Mouse (Mus musculus) midbrain, postnatal 0 days (tissue): ENCODE measurements around the gene Syne1. TPM values are rescaled to one million over a fixed set of nuclear protein-coding genes. Genes with fewer than 3 reads are reported as not detected.

ENCODE experiments used
- ATAC-seq: fragments of 200-750 bp; cut with Nextera tagmentation; 2 replicates; pipeline ENCODE4 v1.8.0; 2017; ENCODE audit warnings: moderate number of reproducible peaks, mild to moderate bottlenecking, moderate TSS enrichment, moderate library complexity; ENCODE audit not compliant: low FRiP score
- DNase-seq: peaks from one replicate; pipeline ENCODE4 v3.0.0-alpha.2; 2015; ENCODE audit warnings: low spot score
- H3K27ac ChIP-seq: fragments of 300-500 bp; sonication (generic); 2 replicates; pipeline ENCODE4 v1.5.1; 2014; ENCODE audit warnings: low read depth, mild to moderate bottlenecking, low read length, mixed read lengths
- H3K27me3 ChIP-seq: fragments of 300-500 bp; sonication (generic); 2 replicates; pipeline ENCODE4 v1.6.1; 2014; ENCODE audit warnings: low read length, control low read depth, mixed read lengths; ENCODE audit not compliant: insufficient read depth
- H3K36me3 ChIP-seq: fragments of 300-500 bp; sonication (generic); 2 replicates; pipeline ENCODE4 v1.6.1; 2014; ENCODE audit warnings: low read length, control low read depth, mixed read lengths; ENCODE audit not compliant: insufficient read depth
- H3K4me1 ChIP-seq: fragments of 300-500 bp; sonication (generic); 2 replicates; pipeline ENCODE4 v1.6.1; 2014; ENCODE audit warnings: mild to moderate bottlenecking, control low read depth, antibody characterized with exemption, low read length, mixed read lengths; ENCODE audit not compliant: insufficient read depth
- H3K4me2 ChIP-seq: fragments of 300-500 bp; sonication (generic); 2 replicates; pipeline ENCODE4 v1.6.1; 2014; ENCODE audit warnings: low read depth, mild to moderate bottlenecking, low read length, mixed read lengths; ENCODE audit not compliant: poor library complexity, severe bottlenecking
- H3K4me3 ChIP-seq: fragments of 300-500 bp; sonication (generic); 2 replicates; pipeline ENCODE4 v1.5.1; 2014; ENCODE audit warnings: low read depth, mild to moderate bottlenecking, low read length, moderate library complexity
- H3K9ac ChIP-seq: fragments of 300-500 bp; sonication (generic); replicated peaks from 2 replicates; pipeline ENCODE4 v1.6.1; 2014; ENCODE audit warnings: mild to moderate bottlenecking, low read length, moderate library complexity, mixed read lengths; ENCODE audit not compliant: poor library complexity, severe bottlenecking
- H3K9me3 ChIP-seq: fragments of 300-500 bp; sonication (generic); 2 replicates; pipeline ENCODE4 v1.6.1; 2016; ENCODE audit warnings: low read length, control low read depth
- CTCF ChIP-seq: IDR thresholded peaks from 2 replicates; pipeline ENCODE4 v1.5.1; 2016; ENCODE audit warnings: antibody characterized with exemption, mild to moderate bottlenecking
- WGBS: fragments of 180-500 bp; shearing (Covaris S2); extraction: QIAGEN DNeasy Blood & Tissue Kit; methylation state at CpG from one replicate; pipeline ENCODE4 v1.1.7; 2014; 5-methylcytosine and 5-hydroxymethylcytosine counted together
- polyA plus RNA-seq: library from polyadenylated mRNA; unstranded; fragments of >200 nt; fragmentation: Nextera tagmentation; extraction: Ambion mirVana; gene quantifications from 2 replicates; pipeline ENCODE4 v1.2.1, GENCODE M21; 2015
- total RNA-seq: library from RNA; depleted of rRNA; stranded (reverse); fragments of >200 nt; gene quantifications from 2 replicates; pipeline ENCODE4 v1.2.3, GENCODE M21; 2014

Gene Syne1
- total and polyA plus RNA-seq, 2 experiments from 2014 or later = 18.6 to 99.3 TPM

- ATAC-seq (no peak), DNase-seq (no peak)
- H3K4me2 ChIP-seq = no peak overlapping the region
- no peak overlapping the region for H3K27ac ChIP-seq
- TF ChIP-seq CTCF = no peak
- H3K27me3 ChIP-seq = no peaks in the 10 kb centered on the region
- H3K4me3 ChIP-seq = no peak overlapping the region
- no peak overlapping the region for H3K9ac ChIP-seq
- 71% methylated on average over 12 of the region's 12 CpGs for WGBS
- H3K9me3 ChIP-seq = no peaks in the 10 kb centered on the region
- H3K4me1 ChIP-seq = no peaks in the 10 kb centered on the region
- H3K36me3 ChIP-seq = no peaks in the 10 kb centered on the region
Measured at GRCm38 (mm10) chr10:5367465-5368011, 183.7 kb downstream of the Syne1 start.

- Histone ChIP-seq H3K4me1 (no peaks in the 10 kb centered on the region), H3K4me3 (no peak overlapping the region), H3K27ac (no peak overlapping the region), H3K27me3 (no peaks in the 10 kb centered on the region), H3K9ac (no peak overlapping the region), H3K4me2 (no peak overlapping the region), H3K9me3 (no peaks in the 10 kb centered on the region), H3K36me3 (peaks cover 2% of the 10 kb centered on the region; the same call in 1 of the 2 replicates)
- ATAC-seq (0 out of 2 replicates have a peak, but pooled peaks have one; percentile 49), DNase-seq (peak; percentile 32)
- TF ChIP-seq CTCF = no peak
- 48% methylated on average over 7 of the region's 7 CpGs for WGBS
Measured at GRCm38 (mm10) chr10:5360560-5360959, 190.7 kb downstream of the Syne1 start.

GRCm38 (mm10) chr10:5356614-5357013, 194.7 kb downstream of the Syne1 start:
- 89% methylated on average over 5 of the region's 5 CpGs for WGBS
- H3K27ac ChIP-seq = no peak overlapping the region
- no peaks in the 10 kb centered on the region for H3K27me3 ChIP-seq
- no peaks in the 10 kb centered on the region for H3K4me1 ChIP-seq
- no peak overlapping the region for H3K9ac ChIP-seq
- no peaks in the 10 kb centered on the region for H3K9me3 ChIP-seq
- H3K36me3 ChIP-seq = peaks cover 2% of the 10 kb centered on the region; the same call in 1 of the 2 replicates
- TF ChIP-seq CTCF = no peak
- H3K4me3 ChIP-seq = no peak overlapping the region
- H3K4me2 ChIP-seq = no peak overlapping the region
- ATAC-seq (no peak), DNase-seq (no peak)

GRCm38 (mm10) chr10:5353390-5353789, 197.9 kb downstream of the Syne1 start:
- Histone ChIP-seq H3K36me3 (peaks cover 13% of the 10 kb centered on the region), H3K9ac (no peak overlapping the region), H3K4me3 (no peak overlapping the region), H3K9me3 (no peaks in the 10 kb centered on the region), H3K27me3 (no peaks in the 10 kb centered on the region), H3K4me1 (no peaks in the 10 kb centered on the region), H3K4me2 (no peak overlapping the region), H3K27ac (no peak overlapping the region)
- 86% methylated on average over 1 of the region's 1 CpGs for WGBS
- no peak for DNase-seq
- no peak for ATAC-seq
- TF ChIP-seq CTCF = no peak

GRCm38 (mm10) chr10:5346911-5347310, 204.4 kb downstream of the Syne1 start:
- Histone ChIP-seq H3K9me3 (no peaks in the 10 kb centered on the region), H3K4me2 (no peak overlapping the region), H3K9ac (no peak overlapping the region), H3K27ac (no peak overlapping the region), H3K4me1 (no peaks in the 10 kb centered on the region), H3K4me3 (no peak overlapping the region), H3K27me3 (no peaks in the 10 kb centered on the region), H3K36me3 (peaks cover 23% of the 10 kb centered on the region)
- no peak for TF ChIP-seq CTCF
- ATAC-seq (no peak), DNase-seq (no peak)
- 56% methylated on average over 1 of the region's 1 CpGs for WGBS

- ATAC-seq (no peak), DNase-seq (no peak)
- Histone ChIP-seq H3K27ac (no peak overlapping the region), H3K36me3 (peaks cover 20% of the 10 kb centered on the region), H3K9ac (no peak overlapping the region), H3K4me3 (no peak overlapping the region), H3K4me2 (no peak overlapping the region), H3K27me3 (no peaks in the 10 kb centered on the region), H3K4me1 (no peaks in the 10 kb centered on the region), H3K9me3 (no peaks in the 10 kb centered on the region)
- TF ChIP-seq CTCF = no peak
- WGBS = 60% methylated on average over 4 of the region's 4 CpGs
Measured at GRCm38 (mm10) chr10:5343211-5343610, 208.1 kb downstream of the Syne1 start.
